Mouse (Mus musculus): ENCODE results near the gene Gm37240. TPM values are rescaled to one million over a fixed set of nuclear protein-coding genes. Genes with fewer than 3 reads are reported as not detected.

The Gm37240 gene
- polyA plus RNA-seq, 1 experiment from 2014 or later: 8.9 TPM

- WGBS: 67% methylated on average over 1 of the region's 1 CpGs
- Histone ChIP-seq H3K27me3 (no peaks in the 10 kb centered on the region), H3K36me3 (peaks cover under 1% of the 10 kb centered on the region; the same call in 1 of the 2 replicates), H3K9me3 (replicated peaks) (no peaks in the 10 kb centered on the region), H3K9ac (no peak overlapping the region), H3K4me2 (no peak overlapping the region), H3K27ac (no peak overlapping the region), H3K4me3 (replicated peaks) (no peak overlapping the region), H3K4me1 (peaks cover 5% of the 10 kb centered on the region; the same call in 1 of the 2 replicates)
- ATAC-seq (replicated peaks; ENCODE audit: low FRiP score): no peak
Measured at GRCm38 (mm10) chr3:84541881-84542280, 1345.4 kb downstream of the Gm37240 start.

- H3K36me3 ChIP-seq: no peaks in the 10 kb centered on the region
- no peaks in the 10 kb centered on the region for H3K27me3 ChIP-seq
- no peaks in the 10 kb centered on the region for H3K9me3 ChIP-seq (replicated peaks)
- H3K4me2 ChIP-seq: no peak overlapping the region
- H3K4me1 ChIP-seq: peaks cover 5% of the 10 kb centered on the region; the same call in 1 of the 2 replicates
- no peak for ATAC-seq (replicated peaks; ENCODE audit: low FRiP score)
- H3K9ac ChIP-seq: no peak overlapping the region
- no peak overlapping the region for H3K4me3 ChIP-seq (replicated peaks)
- no peak overlapping the region for H3K27ac ChIP-seq
Measured at GRCm38 (mm10) chr3:84540640-84541039, 1346.7 kb downstream of the Gm37240 start.

GRCm38 (mm10) chr3:84536987-84537386 is 1350.3 kb downstream of the Gm37240 start:
- H3K4me2 ChIP-seq: no peak overlapping the region
- no peak overlapping the region for H3K27ac ChIP-seq
- WGBS: 73% methylated on average over 6 of the region's 6 CpGs
- H3K4me3 ChIP-seq (replicated peaks): no peak overlapping the region
- H3K9me3 ChIP-seq (replicated peaks): no peaks in the 10 kb centered on the region
- ATAC-seq (replicated peaks; ENCODE audit: low FRiP score): no peak
- H3K4me1 ChIP-seq: peaks cover 2% of the 10 kb centered on the region; the same call in 1 of the 2 replicates
- no peaks in the 10 kb centered on the region for H3K27me3 ChIP-seq
- H3K9ac ChIP-seq: no peak overlapping the region
- H3K36me3 ChIP-seq: peaks cover 8% of the 10 kb centered on the region; the same call in 1 of the 2 replicates

- Histone ChIP-seq H3K4me1 (no peaks in the 10 kb centered on the region), H3K27me3 (no peaks in the 10 kb centered on the region), H3K27ac (no peak overlapping the region), H3K9ac (no peak overlapping the region), H3K36me3 (peaks cover 8% of the 10 kb centered on the region; the same call in 1 of the 2 replicates), H3K9me3 (replicated peaks) (no peaks in the 10 kb centered on the region), H3K4me2 (no peak overlapping the region), H3K4me3 (replicated peaks) (no peak overlapping the region)
- ATAC-seq (replicated peaks; ENCODE audit: low FRiP score): no peak
- 75% methylated on average over 5 of the region's 5 CpGs for WGBS
Measured at GRCm38 (mm10) chr3:84533227-84533626, 1354.1 kb downstream of the Gm37240 start.

GRCm38 (mm10) chr3:84529021-84529420 is 1358.3 kb downstream of the Gm37240 start:
- Histone ChIP-seq H3K36me3 (peaks cover 23% of the 10 kb centered on the region), H3K4me1 (no peaks in the 10 kb centered on the region), H3K4me2 (no peak overlapping the region), H3K4me3 (replicated peaks) (no peak overlapping the region), H3K9ac (no peak overlapping the region), H3K27ac (no peak overlapping the region), H3K9me3 (replicated peaks) (no peaks in the 10 kb centered on the region), H3K27me3 (no peaks in the 10 kb centered on the region)
- 79% methylated on average over 2 of the region's 2 CpGs for WGBS
- no peak for ATAC-seq (replicated peaks; ENCODE audit: low FRiP score)

- no peak for ATAC-seq (replicated peaks; ENCODE audit: low FRiP score)
- WGBS: 84% methylated on average over 1 of the region's 1 CpGs
Measured at GRCm38 (mm10) chr3:84524952-84525351, 1362.4 kb downstream of the Gm37240 start.

GRCm38 (mm10) chr3:84516163-84516562 is 1371.2 kb downstream of the Gm37240 start:
- Histone ChIP-seq H3K4me1 (no peaks in the 10 kb centered on the region), H3K27ac (no peak overlapping the region), H3K9me3 (replicated peaks) (no peaks in the 10 kb centered on the region), H3K4me3 (replicated peaks) (no peak overlapping the region), H3K27me3 (no peaks in the 10 kb centered on the region), H3K36me3 (peaks cover 15% of the 10 kb centered on the region), H3K4me2 (no peak overlapping the region), H3K9ac (no peak overlapping the region)
- no peak for ATAC-seq (replicated peaks; ENCODE audit: low FRiP score)
- WGBS: 89% methylated on average over 3 of the region's 3 CpGs

More at GRCm38 (mm10) chr3:84524952-84525351, 1362.4 kb downstream of the Gm37240 start:
- Histone ChIP-seq H3K9ac (no peak overlapping the region), H3K27ac (no peak overlapping the region), H3K4me2 (no peak overlapping the region), H3K4me1 (no peaks in the 10 kb centered on the region), H3K4me3 (replicated peaks) (no peak overlapping the region), H3K36me3 (peaks cover 15% of the 10 kb centered on the region), H3K9me3 (replicated peaks) (no peaks in the 10 kb centered on the region), H3K27me3 (no peaks in the 10 kb centered on the region)

- Histone ChIP-seq H3K9ac (no peak overlapping the region), H3K4me3 (replicated peaks) (no peak overlapping the region), H3K4me1 (0 out of 2 replicates have a peak, but pooled peaks cover 2% of the 10 kb centered on the region), H3K36me3 (0 out of 2 replicates have a peak, but pooled peaks cover 8% of the 10 kb centered on the region), H3K9me3 (replicated peaks) (no peaks in the 10 kb centered on the region), H3K4me2 (no peak overlapping the region), H3K27me3 (no peaks in the 10 kb centered on the region), H3K27ac (no peak overlapping the region)
- ATAC-seq (replicated peaks; ENCODE audit: low FRiP score): no peak
- WGBS: 57% methylated on average over 6 of the region's 6 CpGs
Measured at GRCm38 (mm10) chr3:84512774-84513515, 1374.4 kb downstream of the Gm37240 start.

GRCm38 (mm10) chr3:84505193-84505592 is 1382.1 kb downstream of the Gm37240 start:
- H3K4me1 ChIP-seq: 0 out of 2 replicates have a peak, but pooled peaks cover 2% of the 10 kb centered on the region
- H3K9ac ChIP-seq: no peak overlapping the region
- H3K27ac ChIP-seq: no peak overlapping the region
- no peaks in the 10 kb centered on the region for H3K27me3 ChIP-seq
- ATAC-seq (replicated peaks; ENCODE audit: low FRiP score): no peak
- peaks cover 23% of the 10 kb centered on the region for H3K36me3 ChIP-seq
- 93% methylated on average over 4 of the region's 4 CpGs for WGBS
- H3K4me2 ChIP-seq: no peak overlapping the region
- no peak overlapping the region for H3K4me3 ChIP-seq (replicated peaks)
- no peaks in the 10 kb centered on the region for H3K9me3 ChIP-seq (replicated peaks)

- H3K9ac ChIP-seq: no peak overlapping the region
- no peak overlapping the region for H3K27ac ChIP-seq
- H3K4me1 ChIP-seq: 0 out of 2 replicates have a peak, but pooled peaks cover 2% of the 10 kb centered on the region
- 93% methylated on average over 8 of the region's 8 CpGs for WGBS
- H3K27me3 ChIP-seq: no peaks in the 10 kb centered on the region
- H3K9me3 ChIP-seq (replicated peaks): no peaks in the 10 kb centered on the region
- H3K36me3 ChIP-seq: peaks cover 23% of the 10 kb centered on the region
- ATAC-seq (replicated peaks; ENCODE audit: low FRiP score): no peak
- no peak overlapping the region for H3K4me2 ChIP-seq
- H3K4me3 ChIP-seq (replicated peaks): no peak overlapping the region
Measured at GRCm38 (mm10) chr3:84504291-84504690, 1383.0 kb downstream of the Gm37240 start.

GRCm38 (mm10) chr3:84502101-84502500 is 1385.2 kb downstream of the Gm37240 start:
- 62% methylated on average over 2 of the region's 2 CpGs for WGBS
- no peak for ATAC-seq (replicated peaks; ENCODE audit: low FRiP score)
- Histone ChIP-seq H3K9me3 (replicated peaks) (no peaks in the 10 kb centered on the region), H3K4me3 (replicated peaks) (no peak overlapping the region), H3K4me1 (0 out of 2 replicates have a peak, but pooled peaks cover 3% of the 10 kb centered on the region), H3K36me3 (peaks cover 22% of the 10 kb centered on the region), H3K4me2 (no peak overlapping the region), H3K9ac (no peak overlapping the region), H3K27me3 (no peaks in the 10 kb centered on the region), H3K27ac (no peak overlapping the region)

- Histone ChIP-seq H3K4me2 (no peak overlapping the region), H3K36me3 (peaks cover 27% of the 10 kb centered on the region), H3K9ac (no peak overlapping the region), H3K9me3 (replicated peaks) (no peaks in the 10 kb centered on the region), H3K4me3 (replicated peaks) (no peak overlapping the region), H3K27me3 (no peaks in the 10 kb centered on the region), H3K27ac (no peak overlapping the region), H3K4me1 (0 out of 2 replicates have a peak, but pooled peaks cover 3% of the 10 kb centered on the region)
- no peak for ATAC-seq (replicated peaks; ENCODE audit: low FRiP score)
- WGBS: 88% methylated on average over 10 of the region's 10 CpGs
Measured at GRCm38 (mm10) chr3:84500491-84500890, 1386.8 kb downstream of the Gm37240 start.
